Mouse (Mus musculus) MEL (cell line): ENCODE data around the gene Rad51b. TPM values are rescaled to one million over a fixed set of nuclear protein-coding genes. Genes with fewer than 3 reads are reported as not detected.

Experiments used
- DNase-seq: peaks from one replicate; pipeline ENCODE4 v3.0.0; 2011; ENCODE audit warnings: low read depth, low spot score
- H3K27ac ChIP-seq: 2 replicates; pipeline ENCODE4 v1.5.1; 2012; ENCODE audit warnings: low read depth, mild to moderate bottlenecking, control low read depth, low read length, moderate library complexity; ENCODE audit not compliant: control insufficient read depth
- H3K27me3 ChIP-seq, 2 experiments: fragments of 150-350 bp in 1 of 2; sonication (generic) in 1 of 2; 2 replicates each; pipeline ENCODE4 v1.6.1; 2012; ENCODE audit warnings: low read length in 2 of 2, mild to moderate bottlenecking in 2 of 2, improper control_type of control experiment in 1 of 2, moderate library complexity in 1 of 2; ENCODE audit not compliant: insufficient read depth in 2 of 2, control insufficient read depth in 1 of 2
- H3K36me3 ChIP-seq, 2 experiments: 2 replicates each; pipeline ENCODE4 v1.6.1; 2012 to 2014; ENCODE audit warnings: low read length in 2 of 2, improper control_type of control experiment in 1 of 2, inconsistent platforms in 1 of 2, mild to moderate bottlenecking in 1 of 2; ENCODE audit not compliant: insufficient read depth in 2 of 2, control insufficient read depth in 1 of 2
- H3K4me1 ChIP-seq, 2 experiments: fragments of 150-350 bp in 1 of 2; sonication (generic) in 1 of 2; 2 replicates each; pipeline ENCODE4 v1.6.1; 2012; ENCODE audit warnings: low read length in 2 of 2, improper control_type of control experiment in 1 of 2, mild to moderate bottlenecking in 1 of 2; ENCODE audit not compliant: insufficient read depth in 2 of 2, control insufficient read depth in 1 of 2
- H3K4me3 ChIP-seq, 2 experiments: fragments of 150-350 bp in 1 of 2; sonication (generic) in 1 of 2; 2 replicates each; pipeline ENCODE4 v1.5.1; 2012; ENCODE audit warnings: low read depth in 2 of 2, low read length in 2 of 2, mild to moderate bottlenecking in 2 of 2, moderate library complexity in 2 of 2, control low read depth in 1 of 2, improper control_type of control experiment in 1 of 2; ENCODE audit not compliant: control insufficient read depth in 1 of 2, insufficient read depth in 1 of 2
- H3K79me2 ChIP-seq: 2 replicates; pipeline ENCODE4 v1.6.1; 2012; ENCODE audit warnings: mild to moderate bottlenecking, low read length, moderate library complexity; ENCODE audit not compliant: control insufficient read depth, poor library complexity, insufficient read depth
- H3K9ac ChIP-seq: 2 replicates; pipeline ENCODE4 v1.6.1; 2012; ENCODE audit warnings: low read depth, mild to moderate bottlenecking, control low read depth, low read length, moderate library complexity; ENCODE audit not compliant: control insufficient read depth, poor library complexity, severe bottlenecking
- H3K9me3 ChIP-seq: fragments of 150-350 bp; sonication (generic); replicated peaks from 2 replicates; pipeline ENCODE4 v1.6.1; 2012; ENCODE audit warnings: mild to moderate bottlenecking, low read length, improper control_type of control experiment, moderate library complexity; ENCODE audit not compliant: insufficient read depth
- BHLHE40 ChIP-seq: IDR thresholded peaks from 2 replicates; pipeline ENCODE4 v1.6.1; 2012; ENCODE audit warnings: low read depth, mild to moderate bottlenecking, inconsistent platforms, low read length, improper control_type of control experiment, borderline replicate concordance
- CHD1 ChIP-seq: IDR thresholded peaks from 2 replicates; pipeline ENCODE4 v1.6.1; 2012; ENCODE audit warnings: low read depth, mild to moderate bottlenecking, inconsistent platforms, low read length, improper control_type of control experiment
- CTCF ChIP-seq, 3 experiments: IDR thresholded peaks in 2 of 3; conservative IDR thresholded peaks in 1 of 3; 2 replicates each; pipeline ENCODE4 v1.5.1; 2011 to 2012; ENCODE audit warnings: low read length in 3 of 3, low read depth in 2 of 3, mild to moderate bottlenecking in 2 of 3, improper control_type of control experiment in 1 of 3, inconsistent platforms in 1 of 3, mixed read lengths in 1 of 3, moderate library complexity in 1 of 3; ENCODE audit not compliant: control insufficient read depth in 1 of 3, insufficient read depth in 1 of 3, poor library complexity in 1 of 3, severe bottlenecking in 1 of 3
- ELF1 ChIP-seq: IDR thresholded peaks from 2 replicates; pipeline ENCODE4 v1.6.1; 2014; ENCODE audit warnings: low read depth, mild to moderate bottlenecking, inconsistent platforms, low read length, improper control_type of control experiment, moderate library complexity
- EP300 ChIP-seq, 2 experiments: IDR thresholded peaks; 2 replicates each; pipeline ENCODE4 v1.6.1; 2011; ENCODE audit warnings: improper control_type of control experiment in 2 of 2, low read length in 2 of 2, low read depth in 1 of 2, mild to moderate bottlenecking in 1 of 2
- ETS1 ChIP-seq: IDR thresholded peaks from 2 replicates; pipeline ENCODE4 v1.6.1; 2012; ENCODE audit warnings: low read depth, mild to moderate bottlenecking, inconsistent platforms, low read length, improper control_type of control experiment, moderate library complexity
- GABPA ChIP-seq: IDR thresholded peaks from 2 replicates; pipeline ENCODE4 v1.6.1; 2012; ENCODE audit warnings: low read depth, mild to moderate bottlenecking, inconsistent platforms, low read length, improper control_type of control experiment, moderate library complexity
- GATA1 ChIP-seq: IDR thresholded peaks from 2 replicates; pipeline ENCODE4 v1.6.1; 2011; ENCODE audit warnings: low read depth, low read length, improper control_type of control experiment
- HCFC1 ChIP-seq: IDR thresholded peaks from 2 replicates; pipeline ENCODE4 v1.6.1; 2012; ENCODE audit warnings: low read depth, mild to moderate bottlenecking, inconsistent platforms, low read length, improper control_type of control experiment, moderate library complexity
- MAX ChIP-seq: IDR thresholded peaks from 2 replicates; pipeline ENCODE4 v1.6.1; 2011; ENCODE audit warnings: low read length, improper control_type of control experiment
- MEF2A ChIP-seq: IDR thresholded peaks from 2 replicates; pipeline ENCODE4 v1.6.1; 2014; ENCODE audit warnings: low read depth, mild to moderate bottlenecking, inconsistent platforms, low read length, improper control_type of control experiment; ENCODE audit not compliant: poor library complexity, insufficient replicate concordance, severe bottlenecking; ENCODE audit errors: extremely low read depth
- MYB ChIP-seq: IDR thresholded peaks from 2 replicates; pipeline ENCODE4 v1.6.1; 2011; ENCODE audit warnings: mild to moderate bottlenecking, low read depth, low read length, improper control_type of control experiment
- MYC ChIP-seq: IDR thresholded peaks from 2 replicates; pipeline ENCODE4 v1.6.1; 2011; ENCODE audit warnings: low read depth, mild to moderate bottlenecking, low read length, improper control_type of control experiment, moderate library complexity
- NRF1 ChIP-seq: IDR thresholded peaks from 2 replicates; pipeline ENCODE4 v1.6.1; 2014; ENCODE audit warnings: low read depth, mild to moderate bottlenecking, inconsistent platforms, low read length, improper control_type of control experiment, moderate library complexity; ENCODE audit not compliant: poor library complexity, insufficient read depth, severe bottlenecking
- POLR2A ChIP-seq, 2 experiments: IDR thresholded peaks; 2 replicates each; pipeline ENCODE4 v1.6.1; 2011 to 2012; ENCODE audit warnings: low read length in 2 of 2, mild to moderate bottlenecking in 2 of 2, control low read depth in 1 of 2, improper control_type of control experiment in 1 of 2, low read depth in 1 of 2, moderate library complexity in 1 of 2; ENCODE audit not compliant: control insufficient read depth in 1 of 2, insufficient read depth in 1 of 2, poor library complexity in 1 of 2
- RCOR1 ChIP-seq: IDR thresholded peaks from 2 replicates; pipeline ENCODE4 v1.6.1; 2012; ENCODE audit warnings: low read depth, mild to moderate bottlenecking, inconsistent platforms, low read length, improper control_type of control experiment
- TCF12 ChIP-seq: IDR thresholded peaks from 2 replicates; pipeline ENCODE4 v1.6.1; 2014; ENCODE audit warnings: low read depth, mild to moderate bottlenecking, inconsistent platforms, low read length, improper control_type of control experiment, moderate library complexity
- UBTF ChIP-seq: IDR thresholded peaks from 2 replicates; pipeline ENCODE4 v1.6.1; 2012; ENCODE audit warnings: low read depth, mild to moderate bottlenecking, inconsistent platforms, low read length, improper control_type of control experiment, moderate library complexity, borderline replicate concordance; ENCODE audit not compliant: insufficient read depth
- ZC3H11A ChIP-seq: IDR thresholded peaks from 2 replicates; pipeline ENCODE4 v1.6.1; 2012; ENCODE audit warnings: low read depth, mild to moderate bottlenecking, inconsistent platforms, low read length, improper control_type of control experiment
- ZNF384 ChIP-seq: IDR thresholded peaks from 2 replicates; pipeline ENCODE4 v1.6.1; 2012; ENCODE audit warnings: low read depth, mild to moderate bottlenecking, inconsistent platforms, low read length, improper control_type of control experiment
- polyA plus RNA-seq, 2 experiments: library from polyadenylated mRNA; stranded (reverse) in 1 of 2; unstranded in 1 of 2; fragments of >175 nt in 1 of 2; fragments of >200 nt in 1 of 2; gene quantifications; 2 replicates each; pipeline versions ENCODE4 v1.2.1 to v1.2.4; 2012; ENCODE audit warnings: low replicate concordance in 2 of 2, low read depth in 1 of 2; ENCODE audit not compliant: insufficient read length in 2 of 2, insufficient read depth in 1 of 2, missing spikeins in 1 of 2
- total RNA-seq: library from RNA; depleted of rRNA; stranded (reverse); fragments of 300-350 nt; gene quantifications from 2 replicates; pipeline ENCODE4 v1.2.3, GENCODE M21; 2012

Rad51b gene
- total and polyA plus RNA-seq, 3 experiments = 3.6 to 5.7 TPM; not detected in 1

GRCm38 (mm10) chr12:79676251-79676650 is 379.2 kb downstream of the Rad51b start:
- H3K27me3 ChIP-seq = no peaks in the 10 kb centered on the region

GRCm38 (mm10) chr12:79676896-79677295 is 379.8 kb downstream of the Rad51b start:
- no peak overlapping the region for H3K4me3 ChIP-seq
- no peaks in the 10 kb centered on the region for H3K27me3 ChIP-seq
- H3K4me1 ChIP-seq = peaks cover 6 to 15% of the 10 kb centered on the region in 2 experiments
- H3K9me3 ChIP-seq = no peaks in the 10 kb centered on the region
- H3K9ac ChIP-seq = no peak overlapping the region
- H3K27ac ChIP-seq = peak overlapping the region; percentile 58
- TF ChIP-seq RCOR1 (peak; percentile 43; the same call in 1 of the 2 replicates), MAX (no peak), ZNF384 (no peak), GATA1 (peak; percentile 69), ZC3H11A (no peak), CTCF (IDR thresholded peaks at IDR 0.05 in 2 of 3, conservative IDR thresholded peaks at IDR 0.05 in 1 of 3; ENCODE audit: control insufficient read depth in 1 of 3, insufficient read depth in 1 of 3, low read depth in 2 of 3, low read length in 3 of 3, poor library complexity in 1 of 3, severe bottlenecking in 1 of 3) (no peak), ETS1 (0 out of 2 replicates have a peak, but pooled peaks have one; percentile 40), POLR2A (IDR thresholded peaks at IDR 0.05; ENCODE audit: control insufficient read depth in 1 of 2, insufficient read depth in 1 of 2, low read depth in 1 of 2, low read length in 2 of 2, poor library complexity in 1 of 2) (no peak), BHLHE40 (no peak), CHD1 (no peak), TCF12 (peak; percentile 46; the same call in 1 of the 2 replicates), EP300 (IDR thresholded peaks at IDR 0.05; ENCODE audit: low read depth in 1 of 2, low read length in 2 of 2) (peak; percentile 84 to 88), ELF1 (no peak), MYB (peak; percentile 88)
- TF ChIP-seq, all 39 proteins: peak for 6
- Histone ChIP-seq H3K36me3 (peaks cover 0 to 8% of the 10 kb centered on the region in 2 experiments; a peak in 2 of 4 replicates), H3K79me2 (no peaks in the 10 kb centered on the region)
- DNase-seq = peak; percentile 59

More at GRCm38 (mm10) chr12:79676251-79676650, 379.2 kb downstream of the Rad51b start:
- no peak overlapping the region for H3K9ac ChIP-seq
- H3K4me3 ChIP-seq = no peak overlapping the region
- peaks cover 6 to 15% of the 10 kb centered on the region in 2 experiments for H3K4me1 ChIP-seq
- peaks cover 0 to 8% of the 10 kb centered on the region in 2 experiments; a peak in 2 of 4 replicates for H3K36me3 ChIP-seq
- TF ChIP-seq HCFC1 = no peak
- no peak for TF ChIP-seq UBTF
- TF ChIP-seq MEF2A = no peak
- TF ChIP-seq ZNF384 = no peak
- no peak for TF ChIP-seq EP300 (IDR thresholded peaks at IDR 0.05; ENCODE audit: low read depth in 1 of 2, low read length in 2 of 2)
- TF ChIP-seq MYC = no peak
- TF ChIP-seq GABPA = no peak
- no peak for TF ChIP-seq NRF1
- H3K9me3 ChIP-seq = no peaks in the 10 kb centered on the region
- peak overlapping the region; percentile 58 for H3K27ac ChIP-seq
- no peak for DNase-seq
- no peaks in the 10 kb centered on the region for H3K79me2 ChIP-seq
